Mouse (Mus musculus): ENCODE measurements around the gene Gatc. TPM values are rescaled to one million over a fixed set of nuclear protein-coding genes. Genes with fewer than 3 reads are reported as not detected.
"Not testable (repeated sequence)": the region's sequence is repeated elsewhere in the genome, so short reads cannot be mapped to it uniquely, and the experiment has no call there.

Gene Gatc
- polyA plus RNA-seq, 1 experiment from 2014 or later = 25.2 TPM

DNA sequence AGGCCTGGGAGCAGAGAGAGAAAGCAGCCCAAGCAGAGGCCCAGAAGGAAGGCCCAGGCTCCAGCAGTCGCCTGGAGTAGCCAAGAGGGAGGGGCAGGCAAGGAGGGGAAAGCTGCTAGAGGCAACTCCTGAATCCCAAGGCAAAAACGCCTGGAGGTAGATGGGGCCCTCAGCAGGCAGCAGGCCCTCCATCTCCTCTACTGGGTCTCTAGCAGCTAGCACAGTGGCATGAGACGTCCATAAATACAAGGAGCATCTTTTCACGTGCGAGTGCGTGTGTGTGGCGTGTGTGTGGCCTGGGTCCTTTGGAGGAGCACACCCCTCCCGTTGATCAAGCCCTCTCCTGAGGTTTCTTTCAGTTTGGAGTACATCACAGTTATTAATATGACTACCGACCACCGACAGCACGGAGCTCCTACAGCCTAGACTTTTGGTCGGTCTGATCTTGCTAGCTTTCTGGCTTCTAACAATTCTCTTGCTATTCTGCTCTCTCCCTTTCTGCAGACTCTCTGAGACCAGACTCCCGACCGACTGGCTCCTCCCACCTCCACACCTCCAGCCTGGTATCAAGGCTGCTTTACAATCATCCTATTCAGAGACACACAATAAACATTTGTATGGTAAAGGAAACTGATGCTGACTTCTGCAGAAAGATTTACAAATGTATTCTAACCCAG lies 23.9 kb downstream of the Gatc start:
- Histone ChIP-seq H3K9me3 (ENCODE audit: low read length) (no peaks in the 10 kb centered on the region), H3K27me3 (ENCODE audit: insufficient read depth, low read length) (no peaks in the 10 kb centered on the region), H3K4me2 (replicated peaks; ENCODE audit: low read depth, low read length) (peak overlapping the region; percentile 40), H3K4me1 (ENCODE audit: insufficient read depth, low read length) (peaks cover 43% of the 10 kb centered on the region), H3K9ac (replicated peaks; ENCODE audit: low read length) (peak overlapping the region; percentile 53), H3K36me3 (ENCODE audit: insufficient read depth, low read length) (no peaks in the 10 kb centered on the region), H3K4me3 (ENCODE audit: low read length) (no peak overlapping the region), H3K27ac (ENCODE audit: low read length) (peak overlapping the region; percentile 9)
- no peak for ATAC-seq (ENCODE audit: low FRiP score, low TSS enrichment)
- WGBS = 12% methylated on average over 14 of the region's 14 CpGs

- no peak overlapping the region for H3K4me2 ChIP-seq (replicated peaks; ENCODE audit: low read depth, low read length)
- H3K36me3 ChIP-seq (ENCODE audit: insufficient read depth, low read length) = no peaks in the 10 kb centered on the region
- no peaks in the 10 kb centered on the region for H3K27me3 ChIP-seq (ENCODE audit: insufficient read depth, low read length)
- WGBS = 44% methylated on average over 5 of the region's 5 CpGs
- peaks cover 31% of the 10 kb centered on the region for H3K4me1 ChIP-seq (ENCODE audit: insufficient read depth, low read length)
- no peak overlapping the region for H3K27ac ChIP-seq (ENCODE audit: low read length)
- no peak for ATAC-seq (ENCODE audit: low FRiP score, low TSS enrichment)
- no peaks in the 10 kb centered on the region for H3K9me3 ChIP-seq (ENCODE audit: low read length)
- no peak overlapping the region for H3K9ac ChIP-seq (replicated peaks; ENCODE audit: low read length)
- no peak overlapping the region for H3K4me3 ChIP-seq (ENCODE audit: low read length)
Measured at GRCm38 (mm10) chr5:115313668-115313943, 27.4 kb downstream of the Gatc start.

GRCm38 (mm10) chr5:115312816-115313667 lies 27.9 kb downstream of the Gatc start:
- H3K36me3 ChIP-seq (ENCODE audit: insufficient read depth, low read length) = no peaks in the 10 kb centered on the region
- no peaks in the 10 kb centered on the region for H3K27me3 ChIP-seq (ENCODE audit: insufficient read depth, low read length)
- WGBS = 53% methylated on average over 10 of the region's 10 CpGs
- H3K27ac ChIP-seq (ENCODE audit: low read length) = no peak overlapping the region
- ATAC-seq (ENCODE audit: low FRiP score, low TSS enrichment) = peak; percentile 52
- no peak overlapping the region for H3K4me2 ChIP-seq (replicated peaks; ENCODE audit: low read depth, low read length)
- H3K9ac ChIP-seq (replicated peaks; ENCODE audit: low read length) = no peak overlapping the region
- H3K4me3 ChIP-seq (ENCODE audit: low read length) = no peak overlapping the region
- H3K4me1 ChIP-seq (ENCODE audit: insufficient read depth, low read length) = peaks cover 27% of the 10 kb centered on the region
- H3K9me3 ChIP-seq (ENCODE audit: low read length) = no peaks in the 10 kb centered on the region

DNA sequence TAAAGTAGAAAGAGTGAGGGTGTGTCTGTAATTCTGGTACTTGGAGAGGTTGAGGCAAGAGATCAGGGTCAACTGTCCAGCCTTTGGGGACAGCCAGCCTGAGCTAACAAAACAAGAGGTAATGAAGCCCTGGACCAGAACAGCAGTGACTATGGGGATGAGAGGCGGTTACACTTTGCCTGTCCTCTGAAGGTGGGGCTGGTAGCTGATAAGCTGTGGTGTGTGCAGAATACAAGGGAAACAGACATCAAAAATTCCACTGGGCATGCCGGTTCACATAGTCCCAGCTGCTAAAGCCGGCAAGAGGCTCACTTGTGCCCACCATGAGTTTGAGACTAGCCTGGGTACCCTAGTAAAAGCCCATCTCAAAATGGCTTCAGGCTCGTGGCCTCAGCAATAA lies 28.6 kb downstream of the Gatc start:
- H3K4me2 ChIP-seq (replicated peaks; ENCODE audit: low read depth, low read length) = no peak overlapping the region
- H3K4me3 ChIP-seq (ENCODE audit: low read length) = no peak overlapping the region
- H3K4me1 ChIP-seq (ENCODE audit: insufficient read depth, low read length) = peaks cover 20% of the 10 kb centered on the region
- H3K9me3 ChIP-seq (ENCODE audit: low read length) = no peaks in the 10 kb centered on the region
- H3K27ac ChIP-seq (ENCODE audit: low read length) = no peak overlapping the region
- 84% methylated on average over 4 of the region's 4 CpGs for WGBS
- H3K27me3 ChIP-seq (ENCODE audit: insufficient read depth, low read length) = no peaks in the 10 kb centered on the region
- no peak overlapping the region for H3K9ac ChIP-seq (replicated peaks; ENCODE audit: low read length)
- H3K36me3 ChIP-seq (ENCODE audit: insufficient read depth, low read length) = no peaks in the 10 kb centered on the region
- no peak for ATAC-seq (ENCODE audit: low FRiP score, low TSS enrichment)

DNA sequence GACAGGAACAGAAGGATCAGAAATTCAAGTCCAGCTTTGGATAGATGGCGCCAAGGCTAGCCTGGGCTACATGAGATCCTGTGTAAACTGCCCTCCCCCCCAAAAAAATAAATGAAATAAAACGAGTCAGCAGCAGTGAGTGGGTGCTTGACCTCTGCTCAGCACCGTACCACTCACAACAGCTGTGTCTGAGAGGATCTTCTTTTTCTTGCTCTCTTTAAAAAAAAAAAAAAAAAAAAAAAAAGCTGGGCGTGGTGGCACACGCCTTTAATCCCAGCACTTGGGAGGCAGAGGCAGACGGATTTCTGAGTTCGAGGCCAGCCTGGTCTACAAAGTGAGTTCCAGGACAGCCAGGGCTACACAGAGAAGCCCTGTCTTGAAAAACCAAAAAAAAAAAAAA lies 38.8 kb downstream of the Gatc start:
- not testable (repeated sequence) for H3K4me2 ChIP-seq (replicated peaks; ENCODE audit: low read depth, low read length); H3K4me3 ChIP-seq (ENCODE audit: low read length); ATAC-seq (ENCODE audit: low FRiP score, low TSS enrichment); H3K27me3 ChIP-seq (ENCODE audit: insufficient read depth, low read length); H3K27ac ChIP-seq (ENCODE audit: low read length); H3K9ac ChIP-seq (replicated peaks; ENCODE audit: low read length); H3K9me3 ChIP-seq (ENCODE audit: low read length)
- Histone ChIP-seq H3K36me3 (ENCODE audit: insufficient read depth, low read length) (peaks cover 18% of the 10 kb centered on the region), H3K4me1 (ENCODE audit: insufficient read depth, low read length) (peaks cover 24% of the 10 kb centered on the region)
- WGBS = 67% methylated on average over 3 of the region's 7 CpGs

DNA sequence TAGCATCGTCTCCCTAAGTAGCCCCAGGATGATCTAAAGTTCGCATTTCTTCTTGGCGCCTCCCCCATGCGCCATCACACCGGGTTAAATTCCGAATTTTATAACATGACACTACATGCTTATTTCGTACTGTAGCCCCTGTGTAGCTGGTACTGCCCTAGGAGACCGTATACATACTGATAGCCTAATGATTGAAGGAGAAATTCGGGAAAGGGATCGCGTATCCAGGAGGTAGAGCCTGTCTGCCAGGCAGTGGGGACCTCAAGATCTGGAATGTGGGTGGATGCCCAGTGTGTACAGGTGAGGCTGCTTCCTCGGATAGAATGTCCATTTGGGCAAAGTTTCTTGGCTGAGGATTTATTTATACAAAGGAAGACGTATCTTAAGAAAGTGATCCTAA lies 39.4 kb downstream of the Gatc start:
- Histone ChIP-seq H3K9me3 (ENCODE audit: low read length) (no peaks in the 10 kb centered on the region), H3K9ac (replicated peaks; ENCODE audit: low read length) (peak overlapping the region; percentile 70), H3K27me3 (ENCODE audit: insufficient read depth, low read length) (no peaks in the 10 kb centered on the region), H3K36me3 (ENCODE audit: insufficient read depth, low read length) (peaks cover 24% of the 10 kb centered on the region), H3K4me2 (replicated peaks; ENCODE audit: low read depth, low read length) (peak overlapping the region; percentile 62), H3K27ac (ENCODE audit: low read length) (peak overlapping the region; percentile 74), H3K4me1 (ENCODE audit: insufficient read depth, low read length) (peaks cover 24% of the 10 kb centered on the region), H3K4me3 (ENCODE audit: low read length) (peak overlapping the region; percentile 94)
- 17% methylated on average over 13 of the region's 13 CpGs for whole genome bisulfite sequencing
- ATAC-seq (ENCODE audit: low FRiP score, low TSS enrichment) = 0 out of 2 replicates have a peak, but pooled peaks have one; percentile 0

DNA sequence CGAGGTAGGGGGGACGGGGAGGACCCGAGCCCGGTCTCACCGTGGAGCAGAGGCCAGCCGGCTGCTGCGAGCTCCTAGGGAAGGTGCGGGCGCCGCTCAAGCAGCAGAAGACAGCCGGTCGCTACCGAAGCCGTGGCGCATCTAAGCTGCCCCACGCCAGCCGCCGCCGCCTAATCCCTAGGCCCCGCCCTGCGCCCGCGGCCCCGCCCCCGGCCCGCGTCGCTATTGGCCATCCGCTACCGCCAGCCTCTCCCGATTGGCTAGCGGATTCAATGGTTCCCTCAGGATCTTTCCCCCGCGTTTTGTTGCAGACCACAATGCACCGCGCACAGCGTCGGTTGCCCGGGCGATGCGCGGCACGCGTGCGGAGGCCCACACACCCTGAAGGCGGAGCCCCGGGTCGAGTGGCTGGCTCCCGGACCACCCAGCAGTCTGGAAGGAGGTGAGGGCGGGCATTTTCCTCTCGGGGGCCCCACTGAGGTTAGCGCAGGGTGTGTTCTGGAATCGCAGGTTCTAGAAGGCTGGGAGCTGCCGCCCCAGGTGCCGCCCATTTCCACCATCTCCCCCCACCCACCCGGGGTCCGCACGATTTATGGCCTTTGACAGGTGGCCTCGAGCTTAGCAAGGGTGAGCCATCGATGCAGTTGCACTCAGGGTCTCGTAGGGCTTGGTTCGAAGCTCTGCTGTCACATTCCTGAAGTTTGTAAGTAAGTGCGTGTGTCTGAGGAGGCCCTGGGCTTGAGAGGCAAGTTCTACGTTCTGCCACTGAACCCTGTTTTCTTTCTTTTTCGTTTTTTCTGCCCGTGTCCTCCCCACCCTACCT lies 40.0 kb downstream of the Gatc start, which contains the start of gene Dynll1:
TSS of gene Dynll1 (minus strand) at position 208 of the 823 bp plus-strand sequence.
- Histone ChIP-seq H3K4me2 (replicated peaks; ENCODE audit: low read depth, low read length) (peak within 1 kb of the TSS; percentile 63), H3K27me3 (ENCODE audit: insufficient read depth, low read length) (no peaks in the 10 kb centered on the region), H3K9me3 (ENCODE audit: low read length) (no peaks in the 10 kb centered on the region), H3K36me3 (ENCODE audit: insufficient read depth, low read length) (peaks cover 30% of the 10 kb centered on the region), H3K4me3 (ENCODE audit: low read length) (peak within 1 kb of the TSS; percentile 94), H3K4me1 (ENCODE audit: insufficient read depth, low read length) (peaks cover 24% of the 10 kb centered on the region), H3K9ac (replicated peaks; ENCODE audit: low read length) (peak within 1 kb of the TSS; percentile 92), H3K27ac (ENCODE audit: low read length) (peak within 1 kb of the TSS; percentile 96)
- peak; percentile 98 for ATAC-seq (ENCODE audit: low FRiP score, low TSS enrichment)
- WGBS = under 1% methylated on average over 65 of the region's 66 CpGs

- Histone ChIP-seq H3K4me2 (replicated peaks; ENCODE audit: low read depth, low read length) (peak overlapping the region; percentile 63), H3K27ac (ENCODE audit: low read length) (peak overlapping the region; percentile 96), H3K4me3 (ENCODE audit: low read length) (peak overlapping the region; percentile 94), H3K4me1 (ENCODE audit: insufficient read depth, low read length) (peaks cover 24% of the 10 kb centered on the region), H3K9ac (replicated peaks; ENCODE audit: low read length) (peak overlapping the region; percentile 92), H3K27me3 (ENCODE audit: insufficient read depth, low read length) (no peaks in the 10 kb centered on the region), H3K9me3 (ENCODE audit: low read length) (no peaks in the 10 kb centered on the region), H3K36me3 (ENCODE audit: insufficient read depth, low read length) (peaks cover 33% of the 10 kb centered on the region)
- WGBS = under 1% methylated on average over 46 of the region's 46 CpGs
- ATAC-seq (ENCODE audit: low FRiP score, low TSS enrichment) = peak; percentile 7; the same call in 1 of the 2 replicates
Measured at GRCm38 (mm10) chr5:115300035-115300744, 40.8 kb downstream of the Gatc start.

DNA sequence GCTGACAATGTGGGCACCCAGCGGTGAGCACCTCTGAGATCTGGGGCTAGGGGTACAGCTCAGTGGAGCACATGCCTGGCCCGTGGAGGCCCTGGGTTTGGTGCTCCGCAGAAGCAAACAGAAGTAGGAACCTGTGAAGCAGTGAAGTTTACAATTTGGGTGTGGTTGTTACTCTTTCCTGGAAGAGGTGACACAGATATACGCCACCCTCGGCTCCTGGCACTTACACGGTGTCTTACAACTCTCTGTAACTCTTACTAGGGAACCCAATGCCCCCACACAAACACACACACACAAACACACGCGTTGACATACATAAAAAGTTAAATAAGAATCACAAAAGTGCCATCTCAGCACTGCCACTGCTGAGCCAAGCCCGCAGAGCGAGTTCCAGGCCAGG lies 44.6 kb downstream of the Gatc start:
- no peaks in the 10 kb centered on the region for H3K9me3 ChIP-seq (ENCODE audit: low read length)
- 82% methylated on average over 10 of the region's 10 CpGs for WGBS
- peaks cover 37% of the 10 kb centered on the region for H3K36me3 ChIP-seq (ENCODE audit: insufficient read depth, low read length)
- H3K4me1 ChIP-seq (ENCODE audit: insufficient read depth, low read length) = peaks cover 18% of the 10 kb centered on the region
- H3K4me3 ChIP-seq (ENCODE audit: low read length) = no peak overlapping the region
- peak overlapping the region; percentile 47; the same call in 1 of the 2 replicates for H3K27ac ChIP-seq (ENCODE audit: low read length)
- ATAC-seq (ENCODE audit: low FRiP score, low TSS enrichment) = no peak
- no peaks in the 10 kb centered on the region for H3K27me3 ChIP-seq (ENCODE audit: insufficient read depth, low read length)
- H3K9ac ChIP-seq (replicated peaks; ENCODE audit: low read length) = no peak overlapping the region
- H3K4me2 ChIP-seq (replicated peaks; ENCODE audit: low read depth, low read length) = no peak overlapping the region

Measured in kidney, embryonic 16.5 days (tissue).